Mouse (Mus musculus) cerebellum, adult 9-11 months (tissue): Measurements from ENCODE around the gene Col6a4.

Experiments used
- DNase-seq: peaks from one replicate; pipeline ENCODE4 v3.0.0; 2022

Col6a4 gene

GRCm38 (mm10) chr9:106096683-106097082 is at the start of gene Col6a4:
Gene Col6a4 (minus strand): TSS chr9:106096783.
- DNase-seq = no peak

DNA sequence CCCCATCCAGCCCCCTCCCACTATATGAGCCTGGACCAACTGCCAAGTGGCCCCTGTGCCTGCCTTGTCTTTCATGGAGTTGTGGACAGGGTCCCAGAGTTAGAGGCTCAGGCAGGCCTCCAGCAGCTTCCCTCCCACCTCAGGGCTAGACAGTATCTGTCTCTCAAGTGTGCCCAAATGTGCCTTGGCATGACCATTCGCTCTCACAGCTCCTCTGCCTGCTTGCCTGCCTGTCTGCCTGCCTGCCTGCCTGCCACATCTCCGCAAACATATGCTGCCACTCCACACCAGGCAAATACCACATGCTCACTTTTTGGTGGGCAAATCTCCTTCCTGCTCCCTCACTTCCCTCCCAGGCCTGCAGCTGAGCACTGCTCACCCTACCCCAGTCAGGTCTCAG is 49.0 kb upstream of the Col6a4 start:
- no peak for DNase-seq

DNA sequence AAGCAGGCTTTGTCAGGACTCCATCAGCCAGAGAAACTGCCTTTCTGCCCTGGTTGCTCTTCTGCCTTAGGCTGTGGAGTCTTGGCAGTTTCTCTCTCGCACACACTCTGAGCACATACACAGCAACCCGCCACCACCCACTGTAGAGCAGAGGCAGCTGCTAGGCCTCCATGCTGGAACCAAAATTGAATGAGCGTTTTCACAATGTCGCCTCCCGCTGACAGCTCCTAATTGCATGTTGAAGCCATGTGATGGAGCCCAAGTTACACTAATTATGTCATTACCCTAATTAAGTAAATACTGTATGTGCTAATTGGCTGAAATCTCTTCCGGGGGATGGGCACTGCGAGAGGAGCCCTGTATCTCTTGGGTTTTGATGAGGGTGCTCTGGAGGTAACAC is 47.6 kb upstream of the Col6a4 start:
- DNase-seq = no peak

DNA sequence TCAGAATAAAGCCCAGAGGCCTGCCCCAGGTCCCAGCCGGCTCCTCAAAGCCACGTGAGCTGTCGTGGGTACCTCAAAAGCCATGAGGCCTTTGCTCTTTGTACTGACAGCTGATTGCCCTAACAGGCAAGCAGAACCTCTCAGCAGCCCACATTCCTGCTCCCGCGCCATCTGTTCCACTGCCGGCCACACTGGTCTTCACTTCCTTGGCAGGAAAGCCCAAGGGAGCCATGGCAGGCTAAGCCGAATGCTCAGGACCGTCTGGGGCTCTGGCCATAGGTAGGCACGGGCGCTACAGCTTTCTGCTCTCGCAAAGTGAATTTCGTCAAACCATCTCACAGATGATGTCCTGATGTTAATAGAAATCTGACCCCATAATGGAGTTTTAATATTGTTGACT is 45.4 kb upstream of the Col6a4 start:
- peak; percentile 87 for DNase-seq

- DNase-seq = no peak
Measured at GRCm38 (mm10) chr9:106139763-106140162, 43.2 kb upstream of the Col6a4 start.

- no peak for DNase-seq
Measured at GRCm38 (mm10) chr9:106137671-106138216, 41.2 kb upstream of the Col6a4 start.

DNA sequence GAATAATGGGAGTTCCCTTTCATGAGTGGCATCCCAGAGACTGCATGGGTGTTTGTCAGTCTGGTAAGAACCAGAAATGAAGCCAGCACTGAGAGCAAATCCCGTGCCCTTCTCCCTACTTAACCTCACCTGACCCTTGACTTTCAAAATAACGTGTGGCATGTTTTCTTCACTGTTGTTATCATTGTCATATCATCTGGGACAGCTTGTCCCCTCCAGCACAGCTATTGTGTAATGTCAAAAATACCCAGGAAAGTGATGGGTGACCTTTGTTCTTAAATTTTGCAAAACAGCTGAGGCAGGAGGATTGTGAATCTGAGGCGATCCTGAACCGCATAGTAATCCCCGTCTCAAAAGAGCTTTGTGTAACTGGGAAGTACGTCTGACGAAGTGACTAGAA is 33.7 kb upstream of the Col6a4 start:
- no peak for DNase-seq

DNA sequence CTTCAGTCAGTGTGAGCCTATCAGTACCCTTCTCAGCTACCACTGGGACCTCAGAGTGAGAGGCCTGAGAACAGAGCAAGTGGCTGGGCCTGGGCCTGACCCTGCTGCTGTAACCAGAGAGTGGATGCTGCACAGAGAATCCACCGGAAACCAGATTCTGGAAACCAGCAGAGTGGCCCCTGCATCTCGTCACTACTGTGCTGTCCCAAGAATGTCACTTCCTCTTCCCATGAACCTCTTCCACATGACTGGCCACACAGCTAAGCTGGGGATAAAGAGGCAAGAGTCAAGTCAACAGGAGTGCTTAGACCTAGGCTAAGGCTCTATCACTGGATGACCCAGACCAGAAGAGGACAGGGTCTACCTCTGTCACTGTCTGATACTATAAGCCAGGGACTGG is 32.5 kb upstream of the Col6a4 start:
- no peak for DNase-seq

- DNase-seq = no peak
Measured at GRCm38 (mm10) chr9:106126786-106127251, 30.2 kb upstream of the Col6a4 start.

DNA sequence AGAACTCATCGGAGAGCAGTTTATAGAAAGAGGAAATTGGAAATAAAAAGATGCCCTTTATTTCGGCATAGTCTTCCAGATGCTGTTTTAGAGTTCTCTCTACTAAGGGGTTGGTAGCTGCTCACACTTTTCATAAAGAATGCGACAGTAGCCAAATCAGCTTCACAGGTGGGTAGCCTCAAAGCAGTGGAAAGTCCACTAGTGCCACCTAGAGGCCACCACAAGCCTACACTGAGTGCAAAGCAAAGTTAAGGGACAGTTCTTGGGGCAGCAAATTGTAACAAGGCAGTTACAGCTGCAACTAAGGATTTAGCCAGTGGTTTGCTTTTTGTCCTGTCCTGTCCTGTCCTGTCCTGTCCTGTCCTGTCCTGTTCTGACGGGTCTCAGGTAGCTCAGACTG is 27.0 kb upstream of the Col6a4 start:
- DNase-seq = no peak

DNA sequence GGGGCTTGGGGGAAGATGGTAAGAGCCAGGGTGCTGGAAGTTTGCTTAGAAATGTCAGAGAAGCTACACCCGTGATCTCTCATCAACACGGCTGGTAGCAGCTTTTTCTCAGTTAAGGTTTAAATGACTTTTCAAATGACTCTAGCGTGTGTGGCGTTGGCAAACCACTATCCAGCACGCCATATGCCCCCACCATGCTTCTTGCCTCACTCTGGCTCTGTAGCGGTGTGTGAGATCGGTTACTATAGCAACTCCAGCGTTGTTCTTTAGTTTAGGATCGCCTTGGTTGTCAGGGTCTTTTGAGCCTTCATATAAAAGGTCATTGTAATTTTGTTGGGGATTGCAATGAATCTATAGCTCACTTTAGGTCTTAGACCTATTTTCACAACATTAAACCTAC is 22.5 kb upstream of the Col6a4 start:
- DNase-seq = no peak

GRCm38 (mm10) chr9:106115801-106116424 is 19.3 kb upstream of the Col6a4 start:
- no peak for DNase-seq

GRCm38 (mm10) chr9:106112770-106113423 is 16.3 kb upstream of the Col6a4 start:
- peak; percentile 49 for DNase-seq

DNA sequence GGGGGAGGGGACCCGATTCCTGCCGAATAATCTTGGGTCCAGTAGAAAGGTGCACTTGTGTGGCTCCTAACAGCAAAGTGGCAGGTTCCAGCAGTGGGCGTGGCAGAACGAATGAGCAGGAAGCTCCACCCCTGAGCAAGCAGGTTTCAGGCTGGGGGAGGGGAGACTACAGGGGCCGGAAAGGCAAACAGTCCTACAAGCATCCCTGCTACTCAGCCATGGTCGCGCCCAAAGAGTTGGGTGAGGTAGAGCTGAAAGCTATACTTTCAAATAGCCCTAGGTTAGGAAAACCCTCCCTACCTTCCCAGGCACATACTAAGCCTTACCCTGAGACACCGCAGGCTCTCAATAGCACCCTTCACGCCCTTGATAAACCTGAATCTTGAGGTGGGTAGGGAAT is 9.7 kb upstream of the Col6a4 start:
- DNase-seq = no peak

GRCm38 (mm10) chr9:106104401-106104800 is 7.8 kb upstream of the Col6a4 start:
- DNase-seq = no peak

- DNase-seq = no peak
Measured at GRCm38 (mm10) chr9:106101166-106101565, 4.6 kb upstream of the Col6a4 start.

DNA sequence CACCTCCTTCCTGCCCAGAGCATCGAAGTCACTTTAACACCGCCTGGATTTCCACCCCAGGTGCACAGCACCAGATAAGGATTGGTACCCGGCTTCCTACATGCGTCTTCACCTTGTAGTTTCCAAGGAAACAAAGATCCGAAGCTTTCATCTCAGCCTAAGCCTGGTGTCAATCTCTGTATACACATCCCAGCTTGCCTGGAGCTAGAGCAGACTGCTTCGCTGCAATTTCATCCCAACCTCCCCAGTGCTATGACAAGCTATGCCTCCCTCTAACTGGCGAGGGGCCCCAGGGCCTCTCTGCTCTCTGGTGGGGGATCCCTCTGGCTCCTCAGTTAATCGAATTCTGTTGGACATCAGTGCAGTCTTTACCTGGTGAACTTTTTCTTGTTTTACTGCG is 3.7 kb upstream of the Col6a4 start:
- no peak for DNase-seq

DNA sequence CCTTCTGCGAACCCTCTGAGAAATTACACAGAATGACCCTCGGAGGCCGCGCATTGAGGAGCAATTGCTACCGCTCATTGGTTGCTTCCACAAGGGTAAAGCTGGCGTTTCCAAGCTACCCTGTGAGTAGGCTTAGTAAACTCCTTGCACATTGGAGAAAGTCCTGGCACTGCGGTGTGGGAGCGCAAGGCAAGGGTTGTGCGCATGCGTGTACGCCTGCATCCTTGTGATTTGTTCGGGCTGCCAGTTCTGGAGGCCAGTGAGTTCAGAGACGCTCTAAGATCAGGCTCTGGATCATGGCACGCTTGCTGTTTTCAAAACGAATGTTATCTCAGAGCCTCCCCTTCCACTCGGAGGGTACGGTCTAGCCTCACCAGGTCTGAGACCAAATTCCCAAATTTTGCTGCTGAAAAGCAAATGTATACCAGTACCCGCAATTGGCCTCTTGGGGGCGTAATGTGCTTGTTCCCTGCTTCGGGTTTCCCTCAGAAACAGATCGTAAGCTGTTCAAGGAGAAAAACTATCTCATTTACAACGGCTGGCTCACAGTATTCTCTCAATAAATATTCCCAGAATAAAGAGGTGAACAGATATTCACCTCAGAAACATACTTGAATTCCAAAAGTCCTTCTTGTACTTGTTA is 2.9 kb upstream of the Col6a4 start:
- DNase-seq = peak; percentile 31

DNA sequence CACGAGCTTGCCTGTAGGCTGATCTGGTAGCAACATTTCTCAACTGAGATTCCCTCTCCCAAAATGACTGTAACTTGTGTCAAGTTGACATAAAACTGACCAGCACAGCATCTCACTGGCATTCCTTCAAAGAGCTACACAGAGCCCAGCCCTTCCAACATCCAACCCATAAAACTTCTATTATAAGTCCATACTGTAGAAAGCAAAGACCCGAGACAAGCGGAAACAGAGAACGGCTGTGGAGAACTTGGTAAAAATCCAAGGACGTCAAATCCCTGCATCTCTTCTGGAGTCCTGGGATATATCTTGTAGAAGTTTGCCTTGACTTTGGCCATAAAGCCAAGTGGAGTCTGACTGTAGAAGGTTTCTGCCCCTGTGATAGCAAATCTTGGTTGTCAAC is 15.1 kb downstream of the Col6a4 start:
- DNase-seq = no peak

DNA sequence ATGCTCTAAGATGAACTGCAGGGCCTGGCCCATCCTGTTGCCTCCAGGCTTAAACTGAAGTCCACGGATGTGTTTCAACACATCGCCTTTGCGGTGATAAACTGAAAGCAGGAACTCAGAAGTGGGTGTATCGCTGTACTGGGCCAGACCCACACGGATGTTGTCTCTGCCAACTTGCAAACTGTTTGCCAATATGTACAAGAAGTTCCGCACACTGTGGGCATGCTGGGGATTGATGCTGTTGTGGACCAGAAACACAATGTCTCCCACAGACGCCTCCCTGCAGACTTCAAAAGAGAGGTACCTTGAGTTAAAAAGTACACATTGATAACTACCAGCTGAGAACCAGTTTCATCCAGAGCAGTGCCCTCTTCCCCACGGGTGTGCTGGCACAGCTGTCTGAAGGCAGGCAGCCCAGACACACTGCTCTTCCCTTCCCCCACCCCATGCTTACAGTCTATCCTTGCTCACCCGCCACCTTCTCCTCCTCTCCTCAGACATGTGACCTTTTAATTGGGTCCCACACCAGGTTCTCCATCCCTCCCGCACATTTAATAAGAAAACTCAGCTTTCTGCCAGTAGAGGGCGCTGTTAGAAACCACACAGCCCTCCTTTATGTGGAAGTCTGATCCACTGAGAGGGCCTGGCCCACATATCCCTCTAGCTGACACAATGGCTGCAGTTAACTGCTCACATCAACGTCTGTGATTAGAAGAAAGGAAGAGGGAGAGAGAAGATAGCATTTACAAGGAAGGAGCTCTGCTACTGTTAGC is 16.1 kb downstream of the Col6a4 start:
- DNase-seq = no peak

GRCm38 (mm10) chr9:106077953-106078352 is 18.6 kb downstream of the Col6a4 start:
- DNase-seq = no peak

GRCm38 (mm10) chr9:106076234-106076633 is 20.3 kb downstream of the Col6a4 start:
- DNase-seq = peak; percentile 85

DNA sequence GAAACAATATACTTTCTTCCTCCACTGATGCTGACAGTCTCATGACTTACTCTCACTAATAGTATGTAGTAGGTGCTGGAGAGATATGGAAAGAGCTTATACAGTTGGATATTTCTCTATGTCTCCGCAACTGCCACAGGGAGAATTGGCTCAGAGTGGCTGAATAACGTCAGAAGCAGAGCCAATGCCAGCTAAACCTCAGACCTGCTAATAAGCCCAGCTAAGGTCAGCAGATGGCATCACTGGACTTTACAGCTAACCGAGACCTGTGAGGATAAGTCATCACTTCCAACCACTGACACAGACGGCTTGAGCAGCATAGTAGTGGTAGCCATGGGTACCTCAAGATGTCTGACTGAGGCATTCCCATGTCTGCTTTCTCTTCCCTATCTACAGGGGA is 22.6 kb downstream of the Col6a4 start:
- peak; percentile 60 for DNase-seq
